Mouse (Mus musculus): Measurements from ENCODE around the gene Ndrg2. TPM values are rescaled to one million over a fixed set of nuclear protein-coding genes. Genes with fewer than 3 reads are reported as not detected.
A peak's percentile ranks its signal among the peaks of the same experiment; 100 is the strongest.

Ndrg2 gene
- total and polyA plus RNA-seq, 2 experiments from 2014 or later, result 356 to 449 TPM

- H3K27ac ChIP-seq (ENCODE audit: low read depth, low read length), result no peak overlapping the region
- no peak overlapping the region for H3K4me3 ChIP-seq (ENCODE audit: low read depth, low read length)
- H3K36me3 ChIP-seq (ENCODE audit: insufficient read depth, low read length), result peaks cover 23% of the 10 kb centered on the region
- H3K9me3 ChIP-seq (ENCODE audit: low read length), result no peaks in the 10 kb centered on the region
- no peak for DNase-seq (ENCODE audit: low spot score)
- no peaks in the 10 kb centered on the region for H3K4me1 ChIP-seq (ENCODE audit: insufficient read depth, low read length)
- no peak overlapping the region for H3K9ac ChIP-seq (replicated peaks; ENCODE audit: low read length, poor library complexity, severe bottlenecking)
- 92% methylated on average over 11 of the region's 11 CpGs for WGBS
- H3K4me2 ChIP-seq (ENCODE audit: low read depth, low read length, poor library complexity, severe bottlenecking), result no peak overlapping the region
- TF ChIP-seq CTCF (IDR thresholded peaks at IDR 0.05), result no peak
- no peaks in the 10 kb centered on the region for H3K27me3 ChIP-seq (ENCODE audit: insufficient read depth, low read length)
- ATAC-seq (ENCODE audit: low FRiP score), result no peak
Observed at GRCm38 (mm10) chr14:51906102-51906501, 7.9 kb downstream of the Ndrg2 start.

GRCm38 (mm10) chr14:51904706-51905105, 9.3 kb downstream of the Ndrg2 start:
- no peaks in the 10 kb centered on the region for H3K9me3 ChIP-seq (ENCODE audit: low read length)
- no peak overlapping the region for H3K9ac ChIP-seq (replicated peaks; ENCODE audit: low read length, poor library complexity, severe bottlenecking)
- ATAC-seq (ENCODE audit: low FRiP score) (0 out of 2 replicates have a peak, but pooled peaks have one; percentile 21), DNase-seq (ENCODE audit: low spot score) (peak; percentile 33)
- TF ChIP-seq CTCF (IDR thresholded peaks at IDR 0.05), result peak; percentile 64
- H3K4me1 ChIP-seq (ENCODE audit: insufficient read depth, low read length), result no peaks in the 10 kb centered on the region
- H3K27me3 ChIP-seq (ENCODE audit: insufficient read depth, low read length), result no peaks in the 10 kb centered on the region
- 64% methylated on average over 7 of the region's 7 CpGs for whole genome bisulfite sequencing
- H3K4me2 ChIP-seq (ENCODE audit: low read depth, low read length, poor library complexity, severe bottlenecking), result no peak overlapping the region
- H3K4me3 ChIP-seq (ENCODE audit: low read depth, low read length), result no peak overlapping the region
- peaks cover 20% of the 10 kb centered on the region for H3K36me3 ChIP-seq (ENCODE audit: insufficient read depth, low read length)
- no peak overlapping the region for H3K27ac ChIP-seq (ENCODE audit: low read depth, low read length)

GRCm38 (mm10) chr14:51903782-51904181, 10.2 kb downstream of the Ndrg2 start:
- H3K27ac ChIP-seq (ENCODE audit: low read depth, low read length), result no peak overlapping the region
- no peak overlapping the region for H3K9ac ChIP-seq (replicated peaks; ENCODE audit: low read length, poor library complexity, severe bottlenecking)
- WGBS, result 96% methylated on average over 9 of the region's 9 CpGs
- H3K27me3 ChIP-seq (ENCODE audit: insufficient read depth, low read length), result no peaks in the 10 kb centered on the region
- no peak overlapping the region for H3K4me3 ChIP-seq (ENCODE audit: low read depth, low read length)
- TF ChIP-seq CTCF (IDR thresholded peaks at IDR 0.05), result no peak
- peaks cover 14% of the 10 kb centered on the region for H3K36me3 ChIP-seq (ENCODE audit: insufficient read depth, low read length)
- ATAC-seq (ENCODE audit: low FRiP score), result peak; percentile 22; the same call in 1 of the 2 replicates
- no peak for DNase-seq (ENCODE audit: low spot score)
- no peak overlapping the region for H3K4me2 ChIP-seq (ENCODE audit: low read depth, low read length, poor library complexity, severe bottlenecking)
- H3K9me3 ChIP-seq (ENCODE audit: low read length), result no peaks in the 10 kb centered on the region
- no peaks in the 10 kb centered on the region for H3K4me1 ChIP-seq (ENCODE audit: insufficient read depth, low read length)

GRCm38 (mm10) chr14:51902806-51903710, 10.9 kb downstream of the Ndrg2 start:
- WGBS, result 60% methylated on average over 9 of the region's 9 CpGs
- no peak overlapping the region for H3K4me3 ChIP-seq (ENCODE audit: low read depth, low read length)
- ATAC-seq (ENCODE audit: low FRiP score), result peak; percentile 75

GRCm38 (mm10) chr14:51899351-51899750, 14.6 kb downstream of the Ndrg2 start:
- peaks cover 4% of the 10 kb centered on the region for H3K36me3 ChIP-seq (ENCODE audit: insufficient read depth, low read length)
- H3K27ac ChIP-seq (ENCODE audit: low read depth, low read length), result no peak overlapping the region
- ATAC-seq (ENCODE audit: low FRiP score), result no peak
- TF ChIP-seq CTCF (IDR thresholded peaks at IDR 0.05), result no peak
- no peaks in the 10 kb centered on the region for H3K4me1 ChIP-seq (ENCODE audit: insufficient read depth, low read length)
- no peak overlapping the region for H3K9ac ChIP-seq (replicated peaks; ENCODE audit: low read length, poor library complexity, severe bottlenecking)
- WGBS, result 94% methylated on average over 1 of the region's 1 CpGs
- H3K4me2 ChIP-seq (ENCODE audit: low read depth, low read length, poor library complexity, severe bottlenecking), result no peak overlapping the region
- no peaks in the 10 kb centered on the region for H3K9me3 ChIP-seq (ENCODE audit: low read length)
- H3K4me3 ChIP-seq (ENCODE audit: low read depth, low read length), result no peak overlapping the region
- no peak for DNase-seq (ENCODE audit: low spot score)
- H3K27me3 ChIP-seq (ENCODE audit: insufficient read depth, low read length), result no peaks in the 10 kb centered on the region

More at GRCm38 (mm10) chr14:51902806-51903710, 10.9 kb downstream of the Ndrg2 start:
- H3K9ac ChIP-seq (replicated peaks; ENCODE audit: low read length, poor library complexity, severe bottlenecking), result no peak overlapping the region
- no peaks in the 10 kb centered on the region for H3K9me3 ChIP-seq (ENCODE audit: low read length)
- DNase-seq (ENCODE audit: low spot score), result peak; percentile 85
- H3K36me3 ChIP-seq (ENCODE audit: insufficient read depth, low read length), result peaks cover 9% of the 10 kb centered on the region
- no peaks in the 10 kb centered on the region for H3K4me1 ChIP-seq (ENCODE audit: insufficient read depth, low read length)
- no peak overlapping the region for H3K27ac ChIP-seq (ENCODE audit: low read depth, low read length)
- no peaks in the 10 kb centered on the region for H3K27me3 ChIP-seq (ENCODE audit: insufficient read depth, low read length)
- no peak overlapping the region for H3K4me2 ChIP-seq (ENCODE audit: low read depth, low read length, poor library complexity, severe bottlenecking)
- peak; percentile 94 for TF ChIP-seq CTCF (IDR thresholded peaks at IDR 0.05)

GRCm38 (mm10) chr14:51896539-51897170, 17.3 kb downstream of the Ndrg2 start:
- no peak overlapping the region for H3K27ac ChIP-seq (ENCODE audit: low read depth, low read length)
- H3K4me3 ChIP-seq (ENCODE audit: low read depth, low read length), result no peak overlapping the region
- 75% methylated on average over 8 of the region's 8 CpGs for WGBS
- H3K36me3 ChIP-seq (ENCODE audit: insufficient read depth, low read length), result peaks cover 10% of the 10 kb centered on the region
- no peak for TF ChIP-seq CTCF (IDR thresholded peaks at IDR 0.05)
- DNase-seq (ENCODE audit: low spot score), result no peak
- H3K27me3 ChIP-seq (ENCODE audit: insufficient read depth, low read length), result no peaks in the 10 kb centered on the region
- no peaks in the 10 kb centered on the region for H3K4me1 ChIP-seq (ENCODE audit: insufficient read depth, low read length)
- no peaks in the 10 kb centered on the region for H3K9me3 ChIP-seq (ENCODE audit: low read length)
- no peak overlapping the region for H3K4me2 ChIP-seq (ENCODE audit: low read depth, low read length, poor library complexity, severe bottlenecking)
- H3K9ac ChIP-seq (replicated peaks; ENCODE audit: low read length, poor library complexity, severe bottlenecking), result no peak overlapping the region
- no peak for ATAC-seq (ENCODE audit: low FRiP score)
